Mouse (Mus musculus) thymus, adult 2 months (tissue): ENCODE results near the gene Gpr146. TPM values are rescaled to one million over a fixed set of nuclear protein-coding genes. Genes with fewer than 3 reads are reported as not detected.

Experiments used
- DNase-seq: peaks from one replicate; pipeline ENCODE4 v3.0.0; 2021
- H3K27ac ChIP-seq: fragments of 200-500 bp; 2 replicates; pipeline ENCODE4 v1.5.1; 2012; ENCODE audit warnings: low read length, control low read depth; ENCODE audit not compliant: control insufficient read depth, insufficient read depth
- H3K27me3 ChIP-seq: fragments of 200-500 bp; 2 replicates; pipeline ENCODE4 v1.6.1; 2012; ENCODE audit warnings: mild to moderate bottlenecking, low read length, moderate library complexity, mixed read lengths; ENCODE audit not compliant: control insufficient read depth, insufficient read depth
- H3K36me3 ChIP-seq: fragments of 200-500 bp; 2 replicates; pipeline ENCODE4 v1.6.1; 2012; ENCODE audit warnings: mild to moderate bottlenecking, low read length, moderate library complexity; ENCODE audit not compliant: control insufficient read depth, insufficient read depth
- H3K4me1 ChIP-seq: fragments of 200-500 bp; replicated peaks from 2 replicates; pipeline ENCODE4 v1.6.1; 2012; ENCODE audit warnings: low read length; ENCODE audit not compliant: control insufficient read depth, insufficient read depth
- H3K4me3 ChIP-seq: fragments of 200-500 bp; 2 replicates; pipeline ENCODE4 v1.5.1; 2012; ENCODE audit warnings: mild to moderate bottlenecking, low read length, control low read depth, moderate library complexity; ENCODE audit not compliant: control insufficient read depth, insufficient read depth
- CTCF ChIP-seq: fragments of 200-500 bp; IDR thresholded peaks from 2 replicates; pipeline ENCODE4 v1.5.1; 2012; ENCODE audit warnings: mild to moderate bottlenecking, control low read depth, low read length, moderate library complexity, borderline replicate concordance; ENCODE audit not compliant: control insufficient read depth, poor library complexity, insufficient read depth; ENCODE audit errors: extremely low read depth
- POLR2A ChIP-seq: fragments of 200-500 bp; IDR thresholded peaks from 2 replicates; pipeline ENCODE4 v1.6.1; 2012; ENCODE audit warnings: mild to moderate bottlenecking, low read length, control low read depth, moderate library complexity; ENCODE audit not compliant: control insufficient read depth, poor library complexity, insufficient read depth; ENCODE audit errors: extremely low read depth
- WGBS: fragments of 180-500 bp; shearing (Covaris S2); methylation state at CpG from one replicate; pipeline ENCODE4 v1.1.7; 2018; 5-methylcytosine and 5-hydroxymethylcytosine counted together
- polyA plus RNA-seq: library from polyadenylated mRNA; depleted of rRNA; stranded (reverse); fragments of >200 nt; gene quantifications from 2 replicates; pipeline ENCODE4 v1.2.3, GENCODE M21; 2012

The Gpr146 gene
- polyA plus RNA-seq, 1 experiment: 40.1 TPM

GRCm38 (mm10) chr5:139432747-139433508, 55.4 kb downstream of the Gpr146 start:
- Histone ChIP-seq H3K27ac (no peak overlapping the region), H3K4me1 (peaks cover 5% of the 10 kb centered on the region; the same call in 1 of the 2 replicates), H3K4me3 (no peak overlapping the region), H3K27me3 (no peaks in the 10 kb centered on the region), H3K36me3 (no peaks in the 10 kb centered on the region)
- 91% methylated on average over 7 of the region's 7 CpGs for WGBS
- DNase-seq: no peak
- TF ChIP-seq CTCF (no peak), POLR2A (no peak)

DNA sequence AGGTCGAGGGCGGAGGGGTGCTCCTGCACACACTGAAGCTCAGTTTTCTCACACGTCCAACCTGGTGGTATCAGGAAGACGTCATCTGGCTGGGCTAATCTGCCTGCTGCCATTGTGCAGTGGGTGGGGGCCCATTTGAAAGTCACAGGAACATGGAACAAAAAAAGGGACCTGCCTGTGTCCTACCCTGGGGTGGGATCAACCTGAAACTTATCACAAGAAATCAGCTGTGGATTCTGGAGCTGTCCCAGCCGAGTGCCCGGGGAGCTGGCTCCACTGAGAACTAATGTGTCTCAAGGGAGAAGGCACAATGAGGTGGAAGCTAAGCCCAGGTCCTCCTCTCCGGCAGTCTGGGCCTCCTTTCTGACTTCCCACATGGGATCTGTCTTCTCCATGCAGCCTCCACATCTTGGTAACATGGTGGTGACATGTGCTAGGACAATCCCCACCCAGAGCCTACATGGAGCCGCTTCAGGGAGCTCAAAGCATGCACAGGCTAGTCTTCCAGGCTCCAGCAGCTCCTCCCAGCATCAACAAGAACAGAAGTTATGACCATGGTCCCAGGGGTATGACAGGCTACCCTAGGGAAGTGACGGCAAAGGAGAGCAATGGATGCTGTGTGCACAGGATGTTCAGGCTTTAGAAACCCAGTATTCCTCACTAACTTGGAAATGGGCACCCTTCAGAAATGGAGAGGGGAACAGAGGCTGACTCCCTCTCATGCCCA, 56.5 kb downstream of the Gpr146 start:
- 93% methylated on average over 9 of the region's 9 CpGs for WGBS
- H3K4me1 ChIP-seq: peaks cover 5% of the 10 kb centered on the region; the same call in 1 of the 2 replicates
- no peaks in the 10 kb centered on the region for H3K27me3 ChIP-seq
- no peaks in the 10 kb centered on the region for H3K36me3 ChIP-seq
- no peak for DNase-seq
- H3K4me3 ChIP-seq: no peak overlapping the region
- no peak overlapping the region for H3K27ac ChIP-seq
- TF ChIP-seq POLR2A: no peak
- no peak for TF ChIP-seq CTCF

GRCm38 (mm10) chr5:139434940-139435339, 57.4 kb downstream of the Gpr146 start:
- DNase-seq: no peak
- no peak for TF ChIP-seq CTCF
- no peak for TF ChIP-seq POLR2A
- no peak overlapping the region for H3K4me3 ChIP-seq
- 81% methylated on average over 8 of the region's 8 CpGs for WGBS
- no peaks in the 10 kb centered on the region for H3K36me3 ChIP-seq
- no peaks in the 10 kb centered on the region for H3K4me1 ChIP-seq
- no peak overlapping the region for H3K27ac ChIP-seq
- H3K27me3 ChIP-seq: no peaks in the 10 kb centered on the region

GRCm38 (mm10) chr5:139437769-139438168, 60.3 kb downstream of the Gpr146 start:
- TF ChIP-seq CTCF: no peak
- no peak for TF ChIP-seq POLR2A
- Histone ChIP-seq H3K36me3 (no peaks in the 10 kb centered on the region), H3K27me3 (no peaks in the 10 kb centered on the region), H3K27ac (no peak overlapping the region), H3K4me3 (no peak overlapping the region), H3K4me1 (no peaks in the 10 kb centered on the region)
- WGBS: 94% methylated on average over 4 of the region's 4 CpGs
- no peak for DNase-seq

- DNase-seq: no peak
- TF ChIP-seq CTCF: no peak
- TF ChIP-seq POLR2A: no peak
- WGBS: 96% methylated on average over 12 of the region's 12 CpGs
- Histone ChIP-seq H3K27me3 (no peaks in the 10 kb centered on the region), H3K36me3 (no peaks in the 10 kb centered on the region), H3K27ac (no peak overlapping the region), H3K4me3 (no peak overlapping the region), H3K4me1 (no peaks in the 10 kb centered on the region)
These were observed 60.9 kb downstream of the Gpr146 start for GRCm38 (mm10) chr5:139438440-139438839.

DNA sequence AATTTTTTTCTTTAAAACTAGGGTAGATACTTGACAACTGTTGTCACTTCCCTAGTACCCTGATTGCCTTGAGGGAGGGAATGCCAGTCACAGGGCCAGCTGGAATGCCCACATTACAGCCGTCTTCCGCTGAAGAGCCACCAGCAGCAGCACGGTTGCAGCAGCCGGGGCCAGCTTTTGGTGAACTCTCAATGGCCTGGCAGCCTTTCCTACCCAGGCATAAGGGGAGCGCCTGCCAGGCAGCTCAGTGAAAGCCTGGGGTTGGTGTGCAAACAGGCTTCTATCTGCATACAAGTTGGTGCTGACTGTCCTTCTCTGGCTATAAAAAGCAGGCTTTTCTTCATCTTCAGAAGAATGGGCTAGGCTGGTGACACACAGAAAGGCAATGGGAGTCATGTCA, 63.0 kb downstream of the Gpr146 start:
- Histone ChIP-seq H3K36me3 (no peaks in the 10 kb centered on the region), H3K27ac (no peak overlapping the region), H3K4me3 (no peak overlapping the region), H3K4me1 (no peaks in the 10 kb centered on the region), H3K27me3 (no peaks in the 10 kb centered on the region)
- WGBS: 96% methylated on average over 5 of the region's 5 CpGs
- DNase-seq: no peak
- TF ChIP-seq POLR2A: no peak
- TF ChIP-seq CTCF: no peak
